Mouse (Mus musculus): ENCODE measurements around the gene Nid1. TPM values are rescaled to one million over a fixed set of nuclear protein-coding genes. Genes with fewer than 3 reads are reported as not detected.
A peak's percentile ranks its signal among the peaks of the same experiment; 100 is the strongest.

Nid1 gene
- total RNA-seq, 4 experiments from 2014 or later, result 37.8 to 51.5 (median 48.6) TPM

- no peak for DNase-seq (ENCODE audit: low spot score)
Observed at GRCm38 (mm10) chr13:13489861-13490260, 52.5 kb downstream of the Nid1 start.

GRCm38 (mm10) chr13:13492151-13492550, 54.8 kb downstream of the Nid1 start:
- DNase-seq (ENCODE audit: low spot score), result peak; percentile 42

- DNase-seq (ENCODE audit: low spot score), result no peak
Observed at GRCm38 (mm10) chr13:13493517-13493916, 56.2 kb downstream of the Nid1 start.

GRCm38 (mm10) chr13:13498022-13498421, 60.7 kb downstream of the Nid1 start:
- no peak for DNase-seq (ENCODE audit: low spot score)

GRCm38 (mm10) chr13:13502406-13502805, 65.1 kb downstream of the Nid1 start:
- DNase-seq (ENCODE audit: low spot score), result no peak

GRCm38 (mm10) chr13:13503695-13504386, 66.5 kb downstream of the Nid1 start:
- peak; percentile 62 for DNase-seq (ENCODE audit: low spot score)

GRCm38 (mm10) chr13:13505063-13505462, 67.7 kb downstream of the Nid1 start:
- no peak for DNase-seq (ENCODE audit: low spot score)

GRCm38 (mm10) chr13:13506556-13506955, 69.2 kb downstream of the Nid1 start:
- no peak for DNase-seq (ENCODE audit: low spot score)

GRCm38 (mm10) chr13:13514861-13515260, 77.5 kb downstream of the Nid1 start:
- DNase-seq (ENCODE audit: low spot score), result no peak

GRCm38 (mm10) chr13:13516376-13517225, 79.2 kb downstream of the Nid1 start:
- DNase-seq (ENCODE audit: low spot score), result peak; percentile 87

- DNase-seq (ENCODE audit: low spot score), result no peak
Observed at GRCm38 (mm10) chr13:13518114-13518513, 80.8 kb downstream of the Nid1 start.

GRCm38 (mm10) chr13:13520436-13520835, 83.1 kb downstream of the Nid1 start:
- DNase-seq (ENCODE audit: low spot score), result no peak

GRCm38 (mm10) chr13:13523625-13524584, 86.6 kb downstream of the Nid1 start:
- no peak for DNase-seq (ENCODE audit: low spot score)

GRCm38 (mm10) chr13:13525205-13525604, 87.9 kb downstream of the Nid1 start:
- no peak for DNase-seq (ENCODE audit: low spot score)

- DNase-seq (ENCODE audit: low spot score), result no peak
Observed at GRCm38 (mm10) chr13:13525877-13526276, 88.5 kb downstream of the Nid1 start.

GRCm38 (mm10) chr13:13529115-13529542, 91.8 kb downstream of the Nid1 start:
- DNase-seq (ENCODE audit: low spot score), result no peak

GRCm38 (mm10) chr13:13530913-13531312, 93.6 kb downstream of the Nid1 start:
- no peak for DNase-seq (ENCODE audit: low spot score)

GRCm38 (mm10) chr13:13531923-13532322, 94.6 kb downstream of the Nid1 start:
- no peak for DNase-seq (ENCODE audit: low spot score)

- DNase-seq (ENCODE audit: low spot score), result no peak
Observed at GRCm38 (mm10) chr13:13536555-13536954, 99.2 kb downstream of the Nid1 start.

GRCm38 (mm10) chr13:13537272-13538015, 100.1 kb downstream of the Nid1 start:
- no peak for DNase-seq (ENCODE audit: low spot score)
